Mouse (Mus musculus) lung, embryonic 14.5 days (tissue): Measurements from ENCODE around the gene Gabpb2. TPM values are rescaled to one million over a fixed set of nuclear protein-coding genes. Genes with fewer than 3 reads are reported as not detected.
"Not testable (repeated sequence)": the region's sequence is repeated elsewhere in the genome, so short reads cannot be mapped to it uniquely, and the experiment has no call there.

ENCODE experiments used
- ATAC-seq: fragments of 200-750 bp; cut with Nextera tagmentation; 2 replicates; pipeline ENCODE4 v1.8.0; 2017; ENCODE audit warnings: mild to moderate bottlenecking, moderate TSS enrichment, moderate library complexity; ENCODE audit not compliant: insufficient read depth
- DNase-seq: peaks from one replicate; pipeline ENCODE4 v3.0.0-alpha.2; 2015
- H3K27ac ChIP-seq: fragments of 300-500 bp; sonication (generic); 2 replicates; pipeline ENCODE4 v1.5.1; 2014; ENCODE audit warnings: low read depth, mild to moderate bottlenecking, moderate library complexity
- H3K27me3 ChIP-seq: fragments of 300-500 bp; sonication (generic); 2 replicates; pipeline ENCODE4 v1.6.1; 2014; ENCODE audit warnings: low read length, control low read depth; ENCODE audit not compliant: insufficient read depth
- H3K36me3 ChIP-seq: fragments of 300-500 bp; sonication (generic); 2 replicates; pipeline ENCODE4 v1.6.1; 2014; ENCODE audit warnings: control low read depth; ENCODE audit not compliant: insufficient read depth
- H3K4me1 ChIP-seq: fragments of 300-500 bp; sonication (generic); 2 replicates; pipeline ENCODE4 v1.6.1; 2014; ENCODE audit warnings: antibody characterized with exemption, control low read depth; ENCODE audit not compliant: insufficient read depth
- H3K4me2 ChIP-seq: fragments of 300-500 bp; sonication (generic); 2 replicates; pipeline ENCODE4 v1.6.1; 2014; ENCODE audit warnings: mild to moderate bottlenecking
- H3K4me3 ChIP-seq: fragments of 300-500 bp; sonication (generic); 2 replicates; pipeline ENCODE4 v1.5.1; 2014; ENCODE audit warnings: low read depth, low read length
- H3K9ac ChIP-seq: fragments of 300-500 bp; sonication (generic); 2 replicates; pipeline ENCODE4 v1.6.1; 2014
- H3K9me3 ChIP-seq: fragments of 300-500 bp; sonication (generic); 2 replicates; pipeline ENCODE4 v1.6.1; 2016; ENCODE audit warnings: low read depth, low read length, control low read depth
- CTCF ChIP-seq: IDR thresholded peaks from 2 replicates; pipeline ENCODE4 v1.5.1; 2016; ENCODE audit warnings: antibody characterized with exemption, low read depth
- WGBS: fragments of 180-500 bp; shearing (Covaris S2); extraction: QIAGEN DNeasy Blood & Tissue Kit; methylation state at CpG from one replicate; pipeline ENCODE4 v1.1.7; 2014; 5-methylcytosine and 5-hydroxymethylcytosine counted together
- microRNA-seq: library from miRNA; unstranded; fragments of <30 nt; microRNA quantifications from one replicate; pipeline ENCODE4, GENCODE M21; 2016; ENCODE audit warnings: borderline number of aligned reads
- polyA plus RNA-seq: library from polyadenylated mRNA; unstranded; fragments of >200 nt; fragmentation: Nextera tagmentation; extraction: Ambion mirVana; gene quantifications from 2 replicates; pipeline ENCODE4 v1.2.1, GENCODE M21; 2014

Gene Gabpb2
- polyA plus RNA-seq, 1 experiment from 2014 or later, result 13.4 TPM

DNA sequence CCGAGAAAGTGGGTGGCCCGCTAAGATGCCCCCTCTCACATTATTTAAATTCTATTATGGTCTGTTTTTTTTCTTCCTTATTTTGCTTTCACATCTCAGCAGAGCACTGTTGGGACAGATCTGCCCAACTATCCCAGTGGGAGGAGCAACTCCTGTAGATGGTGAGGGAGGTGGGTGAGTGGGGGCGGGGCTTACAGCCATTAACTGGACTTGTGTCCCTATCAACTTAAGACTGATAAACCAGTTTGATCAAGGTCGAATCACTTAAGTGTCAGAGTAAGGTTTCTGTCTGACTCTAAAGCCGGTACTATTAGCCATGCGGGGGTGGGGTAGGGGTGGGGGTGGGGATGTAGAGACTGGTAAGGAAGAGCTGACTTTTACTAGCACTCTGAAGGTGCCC lies 82.7 kb downstream of the Gabpb2 start:
- Histone ChIP-seq H3K27ac (no peak overlapping the region), H3K9me3 (no peaks in the 10 kb centered on the region), H3K27me3 (no peaks in the 10 kb centered on the region), H3K9ac (peak overlapping the region; percentile 44), H3K4me2 (peak overlapping the region; percentile 70), H3K4me1 (no peaks in the 10 kb centered on the region), H3K4me3 (peak overlapping the region; percentile 34), H3K36me3 (peaks cover 12% of the 10 kb centered on the region; the same call in 1 of the 2 replicates)
- WGBS, result 8% methylated on average over 6 of the region's 6 CpGs
- TF ChIP-seq CTCF, result no peak
- ATAC-seq, result peak; percentile 25; the same call in 1 of the 2 replicates
- peak; percentile 67 for DNase-seq

DNA sequence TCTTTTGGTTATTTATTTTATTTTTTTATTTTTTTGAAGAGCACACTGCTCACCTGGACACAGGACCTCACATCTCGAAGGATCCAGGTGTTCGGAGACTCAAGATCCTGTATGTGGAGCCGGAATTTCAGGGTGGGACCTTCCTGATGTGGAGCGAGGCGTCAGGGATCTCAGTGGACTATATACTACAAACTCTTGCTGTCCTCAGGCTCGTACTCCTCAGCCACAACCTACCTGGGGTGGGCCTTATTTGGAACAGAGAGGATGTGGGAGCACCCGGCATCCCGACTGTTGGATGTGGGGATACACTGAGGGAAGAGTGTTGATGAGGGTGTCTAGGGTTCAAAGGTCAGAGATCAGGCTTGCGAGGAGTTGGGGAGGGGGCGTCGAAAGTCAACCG lies 83.6 kb downstream of the Gabpb2 start:
- not testable (repeated sequence) for H3K9me3 ChIP-seq, H3K9ac ChIP-seq, DNase-seq, H3K27ac ChIP-seq, H3K27me3 ChIP-seq, H3K4me2 ChIP-seq, H3K4me1 ChIP-seq
- Histone ChIP-seq H3K36me3 (peaks cover 16% of the 10 kb centered on the region; the same call in 1 of the 2 replicates), H3K4me3 (peak overlapping the region; percentile 61)
- ATAC-seq, result peak; percentile 60
- WGBS, result no CpG with 5 or more reads among the region's 12 CpGs

DNA sequence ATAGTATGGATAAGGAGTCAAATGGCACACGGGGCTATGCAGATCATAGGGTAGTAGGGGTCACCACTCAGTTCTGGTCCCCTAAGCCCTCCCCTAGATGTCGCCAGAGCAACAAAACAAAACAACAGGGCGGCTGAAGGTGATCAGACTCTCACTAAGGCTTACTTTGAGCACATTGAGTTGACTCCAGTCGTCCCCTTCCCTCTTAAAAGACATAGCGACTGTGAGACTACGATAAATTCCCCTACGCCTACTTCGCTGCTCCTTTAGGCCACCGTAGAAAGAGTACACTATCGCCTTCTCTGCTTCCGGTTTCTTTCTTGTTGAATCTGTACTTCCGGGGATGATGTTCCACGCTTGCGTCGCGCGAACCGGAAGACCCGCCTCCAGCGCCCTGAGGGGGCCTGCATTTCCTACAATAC lies 84.0 kb downstream of the Gabpb2 start, which contains the start of the genes Scnm1 and Lysmd1:
Gene Scnm1 (minus strand): TSS at position 332 of the 422 bp plus-strand sequence.
Gene Lysmd1 (plus strand): TSS at position 409 of the 422 bp plus-strand sequence.
- Histone ChIP-seq H3K27me3 (no peaks in the 10 kb centered on the region), H3K9me3 (no peaks in the 10 kb centered on the region), H3K9ac (peak within 1 kb of the TSS; percentile 74), H3K36me3 (peaks cover 21% of the 10 kb centered on the region), H3K4me3 (peak within 1 kb of the TSS; percentile 61), H3K4me2 (peak within 1 kb of the TSS; percentile 71), H3K27ac (peak within 1 kb of the TSS; percentile 75; the same call in 1 of the 2 replicates), H3K4me1 (no peaks in the 10 kb centered on the region)
- peak; percentile 18; the same call in 1 of the 2 replicates for TF ChIP-seq CTCF
- WGBS, result 0% methylated on average over 20 of the region's 20 CpGs
- DNase-seq, result peak; percentile 97
- ATAC-seq, result peak; percentile 91

DNA sequence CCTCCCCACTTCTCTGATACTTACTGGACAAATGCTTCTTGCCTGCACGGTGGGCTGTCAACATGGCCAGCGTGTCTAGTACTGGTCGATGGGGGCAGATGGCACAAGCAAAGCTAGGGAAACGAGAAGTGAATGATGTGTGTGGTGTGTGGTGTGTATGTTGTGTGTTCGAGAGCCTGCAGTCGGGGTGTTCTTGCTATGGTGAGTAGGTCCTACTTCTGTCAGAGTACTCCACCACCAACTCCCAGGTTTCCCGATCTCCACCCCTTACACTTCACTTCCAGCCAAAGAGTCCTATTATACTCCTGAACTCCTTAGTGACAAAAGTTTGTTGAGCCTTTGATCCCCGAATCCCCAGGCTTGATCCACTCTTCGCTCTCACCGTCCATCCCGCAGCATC lies 84.5 kb downstream of the Gabpb2 start:
- H3K36me3 ChIP-seq, result peaks cover 25% of the 10 kb centered on the region
- no peaks in the 10 kb centered on the region for H3K9me3 ChIP-seq
- peak overlapping the region; percentile 71 for H3K4me2 ChIP-seq
- H3K9ac ChIP-seq, result peak overlapping the region; percentile 74
- DNase-seq (no peak), ATAC-seq (0 out of 2 replicates have a peak, but pooled peaks have one; percentile 9)
- H3K27ac ChIP-seq, result peak overlapping the region; percentile 75; the same call in 1 of the 2 replicates
- H3K4me3 ChIP-seq, result peak overlapping the region; percentile 61
- WGBS, result 52% methylated on average over 11 of the region's 11 CpGs
- H3K27me3 ChIP-seq, result no peaks in the 10 kb centered on the region
- TF ChIP-seq CTCF, result no peak
- H3K4me1 ChIP-seq, result no peaks in the 10 kb centered on the region

DNA sequence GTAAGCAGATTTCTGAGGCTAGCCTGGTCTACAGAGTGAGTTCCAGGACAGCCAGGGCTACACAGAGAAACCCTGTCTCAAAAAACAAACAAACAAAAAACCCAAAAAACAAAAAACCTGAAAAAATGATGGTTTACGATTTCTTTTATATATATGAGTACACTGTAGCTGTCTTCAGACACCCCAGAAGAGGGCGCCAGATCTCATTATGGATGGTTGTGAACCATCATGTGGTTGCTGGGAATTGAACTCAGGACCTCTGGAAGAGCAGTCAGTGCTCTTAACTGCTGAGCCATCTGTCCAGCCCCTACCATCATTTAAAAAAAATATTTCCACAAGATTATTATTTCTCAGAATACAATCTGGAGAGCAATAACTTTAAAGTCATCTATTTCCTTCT lies 85.3 kb downstream of the Gabpb2 start:
- WGBS, result 82% methylated on average over 2 of the region's 2 CpGs
- H3K4me3 ChIP-seq, result not testable (repeated sequence)

More for the DNA sequence above, 85.3 kb downstream of the Gabpb2 start:
- not testable (repeated sequence) for H3K27me3 ChIP-seq, H3K4me2 ChIP-seq, H3K4me1 ChIP-seq, H3K9me3 ChIP-seq, H3K9ac ChIP-seq, H3K27ac ChIP-seq, ATAC-seq, DNase-seq
- peaks cover 25% of the 10 kb centered on the region for H3K36me3 ChIP-seq
- TF ChIP-seq CTCF, result peak; percentile 21; the same call in 1 of the 2 replicates

Small RNAs within 50 kb of the gene (microRNA-seq; reads per million reads assigned to microRNA genes)
- not detected for gene Mir8099-1

Other genes with a start within 250 kb of the Gabpb2 start
- gene Pi4kb, start 243.2 kb downstream of the Gabpb2 start, polyA plus RNA-seq, result 24.7 and 25.9 TPM in 2 replicates
- gene Zfp687, start 202.5 kb downstream of the Gabpb2 start, polyA plus RNA-seq, result 28.1 and 31.7 TPM in 2 replicates
- gene Psmd4, start 175.3 kb downstream of the Gabpb2 start, polyA plus RNA-seq, result 236 and 250 TPM in 2 replicates
- 12.2 and 13.6 TPM in 2 replicates for gene Pip5k1a, start 111.0 kb downstream of the Gabpb2 start, polyA plus RNA-seq
- 167 and 170 TPM in 2 replicates for gene Vps72, start 106.9 kb downstream of the Gabpb2 start, polyA plus RNA-seq
- 1.2 and 1.9 TPM in 2 replicates for gene Tmod4, start 93.4 kb downstream of the Gabpb2 start, polyA plus RNA-seq
- 62.7 and 67.9 TPM in 2 replicates for gene Scnm1, start 83.9 kb downstream of the Gabpb2 start, polyA plus RNA-seq
- 8.2 and 9.4 TPM in 2 replicates for gene Lysmd1, start 83.8 kb downstream of the Gabpb2 start, polyA plus RNA-seq
- gene Tnfaip8l2, start 75.6 kb downstream of the Gabpb2 start, polyA plus RNA-seq, result 3.2 and 4.2 TPM in 2 replicates
- gene Sema6c, start 57.5 kb downstream of the Gabpb2 start, polyA plus RNA-seq, result 3.7 and 5.4 TPM in 2 replicates
- gene Cdc42se1, start 10.8 kb upstream of the Gabpb2 start, polyA plus RNA-seq, result 127 and 131 TPM in 2 replicates
- gene Mllt11, start 14.3 kb upstream of the Gabpb2 start, polyA plus RNA-seq, result 15.1 and 16.1 TPM in 2 replicates
- 0.39 and 0.67 TPM in 2 replicates for gene Gm128, start 23.7 kb upstream of the Gabpb2 start, polyA plus RNA-seq
- 5.0 and 6.1 TPM in 2 replicates for gene Bnipl, start 33.3 kb upstream of the Gabpb2 start, polyA plus RNA-seq
- 36.5 and 40.0 TPM in 2 replicates for gene Mindy1, start 63.4 kb upstream of the Gabpb2 start, polyA plus RNA-seq
- 20.0 and 23.5 TPM in 2 replicates for gene Prune1, start 64.2 kb upstream of the Gabpb2 start, polyA plus RNA-seq
- gene Anxa9, start 89.3 kb upstream of the Gabpb2 start, polyA plus RNA-seq, result 1.8 and 2.0 TPM in 2 replicates
- 170 and 185 TPM in 2 replicates for gene Cers2, start 96.9 kb upstream of the Gabpb2 start, polyA plus RNA-seq
- gene Setdb1, start 139.3 kb upstream of the Gabpb2 start, polyA plus RNA-seq, result 50.7 and 52.0 TPM in 2 replicates
- gene 4930558C23Rik, start 184.9 kb upstream of the Gabpb2 start, polyA plus RNA-seq, result not detected in 2 replicates
- gene Arnt, start 216.5 kb upstream of the Gabpb2 start, polyA plus RNA-seq, result 40.1 and 41.0 TPM in 2 replicates